Mouse (Mus musculus) heart, embryonic 11.5 days (tissue): ENCODE measurements around the gene Itga2b. TPM values are rescaled to one million over a fixed set of nuclear protein-coding genes. Genes with fewer than 3 reads are reported as not detected.

Experiments used
- ATAC-seq: fragments of 200-750 bp; cut with Nextera tagmentation; replicated peaks from 2 replicates; pipeline ENCODE4 v1.8.0; 2017; ENCODE audit warnings: moderate library complexity; ENCODE audit not compliant: insufficient number of reproducible peaks, low FRiP score, low TSS enrichment
- H3K27ac ChIP-seq: fragments of 300-500 bp; sonication (generic); 2 replicates; pipeline ENCODE4 v1.5.1; 2014; ENCODE audit warnings: mild to moderate bottlenecking, low read depth, low read length
- H3K27me3 ChIP-seq: fragments of 300-500 bp; sonication (generic); 2 replicates; pipeline ENCODE4 v1.6.1; 2014; ENCODE audit warnings: mild to moderate bottlenecking, low read length, mixed read lengths; ENCODE audit not compliant: control insufficient read depth, insufficient read depth
- H3K36me3 ChIP-seq: fragments of 300-500 bp; sonication (generic); 2 replicates; pipeline ENCODE4 v1.6.1; 2014; ENCODE audit warnings: mild to moderate bottlenecking, low read length, moderate library complexity, mixed read lengths; ENCODE audit not compliant: control insufficient read depth, insufficient read depth
- H3K4me1 ChIP-seq: fragments of 300-500 bp; sonication (generic); 2 replicates; pipeline ENCODE4 v1.6.1; 2014; ENCODE audit warnings: low read length; ENCODE audit not compliant: control insufficient read depth, insufficient read depth
- H3K4me2 ChIP-seq: fragments of 300-500 bp; sonication (generic); 2 replicates; pipeline ENCODE4 v1.6.1; 2014; ENCODE audit warnings: mild to moderate bottlenecking, moderate library complexity
- H3K4me3 ChIP-seq: fragments of 300-500 bp; sonication (generic); 2 replicates; pipeline ENCODE4 v1.5.1; 2014; ENCODE audit warnings: low read depth, low read length
- H3K9ac ChIP-seq: fragments of 300-500 bp; sonication (generic); 2 replicates; pipeline ENCODE4 v1.6.1; 2014; ENCODE audit warnings: mild to moderate bottlenecking, low read depth, low read length, moderate library complexity
- H3K9me3 ChIP-seq: fragments of 300-500 bp; sonication (generic); replicated peaks from 2 replicates; pipeline ENCODE4 v1.6.1; 2016; ENCODE audit warnings: low read length; ENCODE audit not compliant: control insufficient read depth
- WGBS: fragments of 180-500 bp; shearing (Covaris S2); extraction: QIAGEN DNeasy Blood & Tissue Kit; methylation state at CpG from one replicate; pipeline ENCODE4 v1.1.7; 2014; ENCODE audit not compliant: insufficient replicate concordance; 5-methylcytosine and 5-hydroxymethylcytosine counted together
- polyA plus RNA-seq: library from polyadenylated mRNA; unstranded; fragments of >200 nt; fragmentation: Nextera tagmentation; extraction: Ambion mirVana; gene quantifications from 2 replicates; pipeline ENCODE4 v1.2.1, GENCODE M21; 2014

Gene Itga2b
- polyA plus RNA-seq, 1 experiment from 2014 or later, result 8.5 TPM

GRCm38 (mm10) chr11:102448327-102448726 lies 21.6 kb downstream of the Itga2b start:
- no peak overlapping the region for H3K9ac ChIP-seq
- H3K4me1 ChIP-seq, result peaks cover 46% of the 10 kb centered on the region
- H3K4me2 ChIP-seq, result 0 out of 2 replicates have a peak overlapping the region, but pooled peaks have one; percentile 20
- H3K27me3 ChIP-seq, result peaks cover 12% of the 10 kb centered on the region
- no peaks in the 10 kb centered on the region for H3K9me3 ChIP-seq
- no peak overlapping the region for H3K4me3 ChIP-seq
- ATAC-seq, result no peak
- 12% methylated on average over 8 of the region's 8 CpGs for WGBS
- no peaks in the 10 kb centered on the region for H3K36me3 ChIP-seq
- no peak overlapping the region for H3K27ac ChIP-seq

- peak within 1 kb of the TSS; percentile 76 for H3K27ac ChIP-seq
- peaks cover 12% of the 10 kb centered on the region for H3K27me3 ChIP-seq
- peaks cover 4% of the 10 kb centered on the region; the same call in 1 of the 2 replicates for H3K36me3 ChIP-seq
- peaks cover 43% of the 10 kb centered on the region for H3K4me1 ChIP-seq
- H3K4me3 ChIP-seq, result peak within 1 kb of the TSS; percentile 87
- peak within 1 kb of the TSS; percentile 91 for H3K9ac ChIP-seq
- H3K4me2 ChIP-seq, result peak within 1 kb of the TSS; percentile 94
- ATAC-seq, result peak; percentile 39
- no peaks in the 10 kb centered on the region for H3K9me3 ChIP-seq
- WGBS, result 0% methylated on average over 40 of the region's 40 CpGs
Measured at GRCm38 (mm10) chr11:102447497-102447896, 22.4 kb downstream of the Itga2b start, which contains the start of gene Fam171a2. Gene Fam171a2 (minus strand): TSS chr11:102447682.

GRCm38 (mm10) chr11:102446581-102447461 lies 23.1 kb downstream of the Itga2b start:
- ATAC-seq, result peak; percentile 29; the same call in 1 of the 2 replicates
- H3K36me3 ChIP-seq, result peaks cover 4% of the 10 kb centered on the region; the same call in 1 of the 2 replicates
- no peaks in the 10 kb centered on the region for H3K9me3 ChIP-seq
- peak overlapping the region; percentile 94 for H3K4me2 ChIP-seq
- under 1% methylated on average over 46 of the region's 49 CpGs for WGBS
- H3K27me3 ChIP-seq, result peaks cover 8% of the 10 kb centered on the region
- peak overlapping the region; percentile 76 for H3K27ac ChIP-seq
- H3K4me3 ChIP-seq, result peak overlapping the region; percentile 87
- peak overlapping the region; percentile 91 for H3K9ac ChIP-seq
- H3K4me1 ChIP-seq, result peaks cover 43% of the 10 kb centered on the region

DNA sequence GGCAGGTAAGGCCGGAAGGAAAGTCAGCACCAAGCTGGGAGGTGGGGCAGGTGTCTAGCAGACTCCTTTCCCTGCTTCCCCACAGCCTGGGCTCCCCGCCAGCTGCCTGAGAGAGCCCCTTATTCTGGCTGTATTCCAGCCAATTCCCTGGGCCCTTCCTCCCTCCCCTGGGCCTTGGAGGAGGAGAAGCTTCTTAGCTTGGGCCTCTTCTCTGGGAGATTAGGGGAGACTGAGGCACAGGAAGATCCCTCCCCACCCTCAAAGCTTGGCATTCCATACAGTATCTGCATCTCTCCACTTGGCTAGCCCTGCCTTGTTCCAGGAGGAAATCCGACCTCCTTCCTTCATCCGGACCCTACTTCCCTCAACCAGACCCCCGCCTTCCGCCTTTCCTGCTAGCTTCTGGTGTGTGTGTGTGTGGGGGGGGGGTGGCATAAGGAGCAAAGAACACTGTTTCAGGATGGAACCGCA lies 24.0 kb downstream of the Itga2b start:
- Histone ChIP-seq H3K9ac (0 out of 2 replicates have a peak overlapping the region, but pooled peaks have one; percentile 43), H3K4me1 (peaks cover 43% of the 10 kb centered on the region), H3K36me3 (peaks cover 7% of the 10 kb centered on the region), H3K4me2 (peak overlapping the region; percentile 94), H3K27me3 (peaks cover 8% of the 10 kb centered on the region), H3K4me3 (peak overlapping the region; percentile 87), H3K9me3 (no peaks in the 10 kb centered on the region), H3K27ac (peak overlapping the region; percentile 76)
- ATAC-seq, result peak; percentile 5; the same call in 1 of the 2 replicates
- WGBS, result 10% methylated on average over 7 of the region's 7 CpGs

GRCm38 (mm10) chr11:102445264-102445890 lies 24.5 kb downstream of the Itga2b start:
- H3K4me3 ChIP-seq, result peak overlapping the region; percentile 87
- 10% methylated on average over 10 of the region's 10 CpGs for WGBS
- peaks cover 7% of the 10 kb centered on the region for H3K36me3 ChIP-seq
- H3K9me3 ChIP-seq, result no peaks in the 10 kb centered on the region
- H3K4me1 ChIP-seq, result peaks cover 43% of the 10 kb centered on the region
- peak overlapping the region; percentile 76; the same call in 1 of the 2 replicates for H3K27ac ChIP-seq
- H3K27me3 ChIP-seq, result peaks cover 8% of the 10 kb centered on the region
- H3K9ac ChIP-seq, result 0 out of 2 replicates have a peak overlapping the region, but pooled peaks have one; percentile 43
- H3K4me2 ChIP-seq, result peak overlapping the region; percentile 94
- ATAC-seq, result peak; percentile 16; the same call in 1 of the 2 replicates

DNA sequence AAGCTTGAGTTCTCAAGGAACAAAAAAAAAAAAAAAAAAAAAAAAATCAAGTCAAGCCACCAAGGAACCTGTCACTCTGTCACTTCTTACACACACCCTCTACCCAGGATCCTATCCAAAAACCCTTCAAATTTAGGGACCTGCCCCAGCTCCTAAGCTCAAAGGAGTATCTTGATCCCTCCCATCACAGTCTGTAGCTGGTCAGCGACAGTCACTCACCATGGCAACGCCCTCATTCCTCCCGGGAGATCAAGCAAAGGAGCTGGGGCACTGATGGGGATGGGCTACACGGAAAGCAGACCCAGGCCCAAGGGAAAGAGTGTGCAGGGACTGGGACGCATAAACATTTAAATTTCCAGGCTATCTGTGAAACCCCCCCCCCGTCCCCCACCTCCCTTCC lies 25.1 kb downstream of the Itga2b start:
- H3K4me2 ChIP-seq, result no peak overlapping the region; the same call in 1 of the 2 replicates
- H3K9me3 ChIP-seq, result no peaks in the 10 kb centered on the region
- WGBS, result 9% methylated on average over 6 of the region's 6 CpGs
- no peak for ATAC-seq
- H3K9ac ChIP-seq, result no peak overlapping the region
- peaks cover 9% of the 10 kb centered on the region for H3K36me3 ChIP-seq
- peaks cover 43% of the 10 kb centered on the region for H3K4me1 ChIP-seq
- H3K27me3 ChIP-seq, result peaks cover 11% of the 10 kb centered on the region
- H3K27ac ChIP-seq, result no peak overlapping the region
- H3K4me3 ChIP-seq, result no peak overlapping the region

DNA sequence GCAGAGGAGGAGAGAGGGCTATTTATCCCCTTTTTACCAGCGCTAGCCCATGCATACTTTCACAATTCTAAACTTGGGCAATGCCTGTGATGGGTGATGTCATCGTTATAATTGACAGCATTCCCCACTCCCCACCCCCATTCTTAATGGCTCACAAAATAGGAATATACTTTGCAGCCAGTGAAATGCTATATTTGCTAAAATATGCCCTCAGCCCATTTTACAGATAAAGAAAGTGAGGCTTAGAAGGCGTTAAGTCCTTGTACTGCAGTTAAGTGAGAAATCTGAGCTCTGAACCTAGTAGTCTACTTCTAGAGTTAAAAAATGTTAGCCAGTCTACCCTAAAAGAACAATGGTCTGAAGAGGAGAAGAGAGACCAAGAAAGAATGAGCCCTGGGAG lies 25.6 kb downstream of the Itga2b start:
- 61% methylated on average over 3 of the region's 3 CpGs for WGBS
- Histone ChIP-seq H3K4me1 (peaks cover 43% of the 10 kb centered on the region), H3K9me3 (no peaks in the 10 kb centered on the region), H3K27me3 (peaks cover 14% of the 10 kb centered on the region), H3K4me3 (no peak overlapping the region), H3K4me2 (no peak overlapping the region), H3K27ac (no peak overlapping the region), H3K9ac (no peak overlapping the region), H3K36me3 (peaks cover 11% of the 10 kb centered on the region)
- no peak for ATAC-seq

- Histone ChIP-seq H3K4me2 (peak overlapping the region; percentile 35), H3K27me3 (peaks cover 17% of the 10 kb centered on the region), H3K4me3 (no peak overlapping the region), H3K9ac (0 out of 2 replicates have a peak overlapping the region, but pooled peaks have one; percentile 10), H3K4me1 (peaks cover 43% of the 10 kb centered on the region), H3K36me3 (peaks cover 11% of the 10 kb centered on the region), H3K9me3 (no peaks in the 10 kb centered on the region), H3K27ac (no peak overlapping the region)
- ATAC-seq, result no peak
- 48% methylated on average over 12 of the region's 12 CpGs for WGBS
Measured at GRCm38 (mm10) chr11:102443740-102444139, 26.2 kb downstream of the Itga2b start.
